Mouse (Mus musculus) heart, embryonic 12.5 days (tissue): Measurements from ENCODE around the gene Olfr876. TPM values are rescaled to one million over a fixed set of nuclear protein-coding genes. Genes with fewer than 3 reads are reported as not detected.

Experiments
- ATAC-seq: fragments of 200-750 bp; cut with Nextera tagmentation; 2 replicates; pipeline ENCODE4 v1.8.0; 2017; ENCODE audit warnings: moderate TSS enrichment, moderate library complexity; ENCODE audit not compliant: insufficient number of reproducible peaks, low FRiP score
- H3K27ac ChIP-seq: fragments of 300-500 bp; sonication (generic); 2 replicates; pipeline ENCODE4 v1.5.1; 2016; ENCODE audit warnings: mild to moderate bottlenecking, moderate library complexity; ENCODE audit not compliant: poor library complexity, severe bottlenecking
- H3K27me3 ChIP-seq: fragments of 300-500 bp; sonication (generic); replicated peaks from 2 replicates; pipeline ENCODE4 v1.6.1; 2016; ENCODE audit warnings: mild to moderate bottlenecking, moderate library complexity
- H3K36me3 ChIP-seq: fragments of 300-500 bp; sonication (generic); 2 replicates; pipeline ENCODE4 v1.6.1; 2016; ENCODE audit warnings: mild to moderate bottlenecking, moderate library complexity
- H3K4me1 ChIP-seq: fragments of 300-500 bp; sonication (generic); replicated peaks from 2 replicates; pipeline ENCODE4 v1.6.1; 2016; ENCODE audit warnings: mild to moderate bottlenecking
- H3K4me2 ChIP-seq: fragments of 300-500 bp; sonication (generic); 2 replicates; pipeline ENCODE4 v1.6.1; 2016; ENCODE audit warnings: mild to moderate bottlenecking, moderate library complexity
- H3K4me3 ChIP-seq: fragments of 300-500 bp; sonication (generic); 2 replicates; pipeline ENCODE4 v1.5.1; 2016; ENCODE audit warnings: mild to moderate bottlenecking
- H3K9ac ChIP-seq: fragments of 300-500 bp; sonication (generic); 2 replicates; pipeline ENCODE4 v1.6.1; 2016; ENCODE audit warnings: mild to moderate bottlenecking, moderate library complexity
- H3K9me3 ChIP-seq: fragments of 300-500 bp; sonication (generic); replicated peaks from 2 replicates; pipeline ENCODE4 v1.6.1; 2016; ENCODE audit warnings: mild to moderate bottlenecking, moderate library complexity
- WGBS: fragments of 180-500 bp; shearing (Covaris S2); methylation state at CpG from one replicate; pipeline ENCODE4 v1.1.7; 2016; 5-methylcytosine and 5-hydroxymethylcytosine counted together
- polyA plus RNA-seq: library from polyadenylated mRNA; unstranded; fragments of >200 nt; fragmentation: Nextera tagmentation; extraction: Ambion mirVana; gene quantifications from 2 replicates; pipeline ENCODE4 v1.2.1, GENCODE M21; 2016

Gene Olfr876
- polyA plus RNA-seq, 1 experiment from 2014 or later: not detected

GRCm38 (mm10) chr9:37808976-37809375, 6.1 kb downstream of the Olfr876 start:
- H3K27ac ChIP-seq: no peak overlapping the region

DNA sequence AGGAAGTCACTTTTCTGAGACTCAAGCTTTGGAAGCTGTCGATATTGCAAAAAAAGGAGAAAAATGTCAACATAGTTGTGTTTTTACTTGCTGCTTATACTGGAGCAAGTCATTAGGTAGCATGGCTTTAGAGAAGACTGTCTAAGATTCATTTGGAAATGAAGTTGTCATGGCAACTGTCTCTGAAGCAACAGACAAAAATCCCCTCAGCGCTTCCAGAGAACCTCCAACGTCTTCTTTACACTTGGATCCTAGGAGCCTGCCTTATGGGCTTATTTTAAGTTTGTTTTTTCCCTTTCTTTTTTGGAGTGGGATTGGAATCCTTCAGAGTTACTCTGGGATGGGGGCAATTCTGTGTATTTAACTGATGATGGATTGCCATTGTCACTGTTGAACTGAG, 11.9 kb downstream of the Olfr876 start:
- Histone ChIP-seq H3K9me3 (no peaks in the 10 kb centered on the region), H3K4me2 (no peak overlapping the region), H3K4me1 (no peaks in the 10 kb centered on the region), H3K36me3 (no peaks in the 10 kb centered on the region), H3K27me3 (no peaks in the 10 kb centered on the region), H3K4me3 (no peak overlapping the region), H3K9ac (no peak overlapping the region), H3K27ac (no peak overlapping the region)
- no peak for ATAC-seq
- 81% methylated on average over 3 of the region's 3 CpGs for WGBS

More at GRCm38 (mm10) chr9:37808976-37809375, 6.1 kb downstream of the Olfr876 start:
- Histone ChIP-seq H3K27me3 (no peaks in the 10 kb centered on the region), H3K9me3 (no peaks in the 10 kb centered on the region), H3K9ac (no peak overlapping the region), H3K4me3 (no peak overlapping the region), H3K4me1 (0 out of 2 replicates have a peak, but pooled peaks cover 3% of the 10 kb centered on the region), H3K36me3 (no peaks in the 10 kb centered on the region), H3K4me2 (no peak overlapping the region)
- ATAC-seq: no peak
- 43% methylated on average over 2 of the region's 2 CpGs for WGBS

DNA sequence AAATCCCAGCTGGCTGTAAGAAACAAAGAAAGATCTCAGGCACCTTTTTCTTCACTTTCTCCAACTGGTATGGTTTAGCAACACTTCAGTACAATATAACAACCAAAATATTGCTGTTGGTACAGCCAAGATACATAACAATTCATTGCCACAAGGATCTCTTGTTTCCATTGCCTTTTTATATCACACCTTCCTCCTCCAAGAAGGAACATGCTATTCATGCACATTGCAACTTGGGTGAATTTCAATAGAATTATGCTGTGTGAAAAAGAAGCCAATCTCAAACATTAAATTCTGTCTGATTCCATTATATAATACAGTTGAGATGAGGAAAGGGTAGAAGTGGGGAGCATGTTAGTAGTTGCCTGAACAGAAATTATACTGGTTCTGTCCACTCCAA, 27.1 kb downstream of the Olfr876 start:
- Histone ChIP-seq H3K36me3 (no peaks in the 10 kb centered on the region), H3K27ac (no peak overlapping the region), H3K4me3 (no peak overlapping the region), H3K9ac (no peak overlapping the region), H3K4me1 (no peaks in the 10 kb centered on the region), H3K4me2 (no peak overlapping the region), H3K9me3 (no peaks in the 10 kb centered on the region), H3K27me3 (no peaks in the 10 kb centered on the region)
- ATAC-seq: no peak

- ATAC-seq: no peak
- Histone ChIP-seq H3K4me3 (no peak overlapping the region), H3K4me1 (no peaks in the 10 kb centered on the region), H3K27ac (no peak overlapping the region), H3K9me3 (no peaks in the 10 kb centered on the region), H3K9ac (no peak overlapping the region), H3K36me3 (no peaks in the 10 kb centered on the region), H3K27me3 (no peaks in the 10 kb centered on the region), H3K4me2 (no peak overlapping the region)
- WGBS: 53% methylated on average over 1 of the region's 1 CpGs
Measured at GRCm38 (mm10) chr9:37833341-37833740, 30.5 kb downstream of the Olfr876 start.

GRCm38 (mm10) chr9:37849267-37849666, 46.4 kb downstream of the Olfr876 start:
- Histone ChIP-seq H3K4me2 (no peak overlapping the region), H3K4me3 (no peak overlapping the region), H3K9ac (no peak overlapping the region), H3K9me3 (no peaks in the 10 kb centered on the region), H3K36me3 (no peaks in the 10 kb centered on the region), H3K27me3 (no peaks in the 10 kb centered on the region), H3K4me1 (no peaks in the 10 kb centered on the region), H3K27ac (no peak overlapping the region)
- ATAC-seq: no peak
- WGBS: 73% methylated on average over 2 of the region's 2 CpGs

GRCm38 (mm10) chr9:37853969-37854368, 51.1 kb downstream of the Olfr876 start, which contains the start of gene Olfr877:
TSS of gene Olfr877 (plus strand) at chr9:37854269.
- Histone ChIP-seq H3K4me2 (no peak within 1 kb of the TSS), H3K9ac (no peak within 1 kb of the TSS), H3K36me3 (no peaks in the 10 kb centered on the region), H3K27me3 (no peaks in the 10 kb centered on the region), H3K9me3 (no peaks in the 10 kb centered on the region), H3K27ac (no peak within 1 kb of the TSS), H3K4me1 (no peaks in the 10 kb centered on the region), H3K4me3 (no peak within 1 kb of the TSS)
- WGBS: 77% methylated on average over 4 of the region's 4 CpGs
- ATAC-seq: no peak

Other genes starting within 250 kb of the Olfr876 start
- 11.1 and 11.4 TPM in 2 replicates for gene Siae, start 247.3 kb upstream of the Olfr876 start, polyA plus RNA-seq
- 6.2 and 6.7 TPM in 2 replicates for gene Spa17, start 189.3 kb upstream of the Olfr876 start, polyA plus RNA-seq
- 151 and 162 TPM in 2 replicates for gene Tbrg1, start 145.7 kb upstream of the Olfr876 start, polyA plus RNA-seq
- 0.14 TPM in 1 of 2 replicates, not detected in the other for gene Panx3, start 133.8 kb upstream of the Olfr876 start, polyA plus RNA-seq
- not detected in 2 replicates for gene Olfr160, start 86.8 kb upstream of the Olfr876 start, polyA plus RNA-seq
- gene Olfr874, start 57.9 kb upstream of the Olfr876 start, polyA plus RNA-seq: not detected in 2 replicates
- not detected in 2 replicates for gene Olfr875, start 31.2 kb upstream of the Olfr876 start, polyA plus RNA-seq
- not detected in 2 replicates for gene Olfr877, start 51.2 kb downstream of the Olfr876 start, polyA plus RNA-seq
- not detected in 2 replicates for gene Olfr145, start 93.7 kb downstream of the Olfr876 start, polyA plus RNA-seq
- gene Olfr878, start 114.8 kb downstream of the Olfr876 start, polyA plus RNA-seq: not detected in 2 replicates
- not detected in 2 replicates for gene Olfr881, start 188.8 kb downstream of the Olfr876 start, polyA plus RNA-seq
- not detected in 2 replicates for gene Olfr883, start 222.8 kb downstream of the Olfr876 start, polyA plus RNA-seq
- gene Olfr884, start 243.5 kb downstream of the Olfr876 start, polyA plus RNA-seq: not detected in 2 replicates